Mouse (Mus musculus): ENCODE measurements around the gene Gm10413. TPM values are rescaled to one million over a fixed set of nuclear protein-coding genes. Genes with fewer than 3 reads are reported as not detected.

Gm10413 gene
- polyA plus RNA-seq (2012; fragmentation: generic; extraction: Trizol): not detected

DNA sequence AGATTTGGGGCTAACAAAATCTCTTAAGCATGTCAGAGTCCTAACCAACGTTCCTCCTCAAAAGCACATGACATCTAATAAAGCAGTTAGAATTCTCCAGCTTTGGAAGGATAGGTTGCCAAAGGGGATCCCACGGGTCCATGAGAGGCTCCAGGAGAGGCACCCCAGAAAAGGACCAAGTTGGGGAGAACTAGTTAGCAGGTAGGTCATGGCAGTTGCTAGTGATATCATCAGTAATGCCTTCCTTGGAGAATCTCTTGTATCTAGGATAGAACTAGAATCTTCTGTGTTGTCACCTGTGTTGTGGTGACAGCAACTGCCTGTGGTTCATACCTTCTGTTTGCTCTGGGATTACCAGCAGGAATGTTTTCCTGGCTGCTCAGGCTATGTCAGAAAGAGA is at the start of gene Gm10413:
Gene Gm10413 (plus strand): TSS at position 301 of the 400 bp plus-strand sequence.

DNA sequence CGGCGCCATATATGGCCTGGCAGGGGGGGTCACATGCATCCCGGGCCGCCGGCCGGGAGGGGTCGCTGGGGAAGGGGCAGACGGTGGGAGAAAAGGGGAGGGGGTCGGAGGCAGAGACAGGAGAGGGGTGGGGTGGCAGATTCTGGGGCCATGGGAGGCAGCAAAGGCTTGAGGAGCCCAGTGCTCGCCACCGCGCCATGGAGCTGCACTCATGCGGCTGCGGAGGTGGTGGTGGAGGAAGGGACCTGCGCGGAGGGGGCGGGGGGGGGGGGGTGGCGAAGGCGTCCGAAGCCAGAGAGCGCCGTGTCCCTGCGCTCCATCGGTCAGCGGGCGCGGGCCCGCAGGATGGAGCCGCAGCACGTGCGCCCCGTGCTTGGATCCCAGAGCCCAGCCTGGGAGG is 17.4 kb downstream of the Gm10413 start, which contains the start of gene Gm10409:
Gene Gm10409 (plus strand): TSS at position 301 of the 400 bp plus-strand sequence.

DNA sequence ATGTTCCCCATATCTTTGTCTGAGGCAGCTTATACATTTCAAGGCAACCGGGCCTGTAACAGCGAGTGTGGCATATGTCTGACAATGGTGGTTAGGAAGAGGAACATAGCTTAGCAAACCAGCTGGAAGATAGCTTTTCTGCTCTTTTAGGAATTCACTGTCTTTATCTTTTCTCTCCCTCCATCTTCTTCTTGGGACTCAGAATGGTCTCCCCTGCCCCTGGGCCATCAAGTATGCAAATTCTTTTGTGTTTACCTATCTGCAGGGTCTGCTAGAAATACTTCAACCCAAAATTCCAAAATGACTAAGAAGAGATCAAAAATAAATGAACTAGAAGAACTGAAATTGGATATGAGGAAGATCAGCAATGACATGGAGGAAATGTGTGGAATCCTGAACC is 32.9 kb downstream of the Gm10413 start, which contains the start of gene Gm3005:
Gene Gm3005 (plus strand): TSS at position 301 of the 400 bp plus-strand sequence.

DNA sequence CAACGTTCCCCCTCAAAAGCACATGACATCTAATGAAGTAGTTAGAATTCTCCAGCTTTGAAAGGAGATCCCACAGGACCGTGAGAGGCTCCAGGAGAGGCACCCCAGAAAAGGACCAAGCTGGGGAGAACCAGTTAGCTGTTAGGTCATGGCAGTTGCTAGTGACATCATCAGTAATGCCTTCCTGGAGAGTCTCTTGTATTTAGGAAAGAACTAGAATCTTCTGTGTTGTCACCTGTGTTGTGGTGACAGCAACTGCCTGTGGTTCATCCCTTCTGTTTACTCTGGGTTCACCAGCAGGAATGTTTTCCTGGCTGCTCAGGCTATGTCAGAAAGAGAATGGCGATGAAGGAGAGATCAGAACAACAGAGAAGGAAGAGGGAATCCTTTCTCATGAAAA is 54.2 kb downstream of the Gm10413 start, which contains the start of gene Gm10408:
Gene Gm10408 (plus strand): TSS at position 301 of the 400 bp plus-strand sequence.

Other genes starting within 250 kb of the Gm10413 start
- gene Gm5795, start 206.8 kb upstream of the Gm10413 start, polyA plus RNA-seq (2012; fragmentation: generic; extraction: Trizol): not detected
- gene D830030K20Rik, start 186.6 kb upstream of the Gm10413 start, polyA plus RNA-seq (2012; fragmentation: generic; extraction: Trizol): not detected
- not detected for gene Gm2956, start 62.5 kb upstream of the Gm10413 start, polyA plus RNA-seq (2012; fragmentation: generic; extraction: Trizol)
- not detected for gene Gm10409, start 17.5 kb downstream of the Gm10413 start, polyA plus RNA-seq (2012; fragmentation: generic; extraction: Trizol)
- gene Gm3005, start 33.0 kb downstream of the Gm10413 start, polyA plus RNA-seq (2012; fragmentation: generic; extraction: Trizol): not detected
- not detected for gene Gm10408, start 54.3 kb downstream of the Gm10413 start, polyA plus RNA-seq (2012; fragmentation: generic; extraction: Trizol)
- gene Gm3012, start 239.4 kb downstream of the Gm10413 start, polyA plus RNA-seq (2012; fragmentation: generic; extraction: Trizol): not detected